Mouse (Mus musculus): Measurements from ENCODE around the gene Ahdc1. TPM values are rescaled to one million over a fixed set of nuclear protein-coding genes. Genes with fewer than 3 reads are reported as not detected.

Ahdc1 gene
- 2.9 TPM in 2 replicates for total RNA-seq (2015; ENCODE audit: low replicate concordance)
- 0.26 TPM in 1 of 2 replicates, not detected in the other for total RNA-seq (2017; ENCODE audit: low replicate concordance)

GRCm38 (mm10) chr4:133011028-133011820 is at the start of gene Ahdc1:
Gene Ahdc1 (plus strand): TSS chr4:133011260.
- peak; percentile 88 for ATAC-seq (replicated peaks; ENCODE audit: low FRiP score, poor library complexity, severe bottlenecking)

DNA sequence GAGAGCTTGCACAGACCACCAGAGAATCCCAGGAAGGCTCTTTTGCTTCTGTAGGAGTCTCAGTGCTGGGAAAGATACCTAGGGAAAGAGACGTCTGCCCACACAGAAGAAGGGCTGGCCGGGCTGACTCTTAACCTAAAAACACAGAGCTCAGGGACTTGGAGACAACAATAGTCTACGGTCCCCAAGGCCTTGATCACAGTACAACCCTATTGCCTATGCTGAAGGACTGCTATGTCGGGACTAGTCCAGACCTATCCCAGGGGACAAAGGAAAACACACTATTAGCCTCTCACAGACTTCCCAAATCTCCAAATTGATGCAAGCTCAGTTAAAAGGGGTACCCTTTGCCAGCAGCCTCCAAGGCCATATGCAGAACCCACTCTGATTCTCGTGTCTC is 49.2 kb upstream of the Ahdc1 start:
- ATAC-seq (replicated peaks; ENCODE audit: low FRiP score, poor library complexity, severe bottlenecking): no peak

DNA sequence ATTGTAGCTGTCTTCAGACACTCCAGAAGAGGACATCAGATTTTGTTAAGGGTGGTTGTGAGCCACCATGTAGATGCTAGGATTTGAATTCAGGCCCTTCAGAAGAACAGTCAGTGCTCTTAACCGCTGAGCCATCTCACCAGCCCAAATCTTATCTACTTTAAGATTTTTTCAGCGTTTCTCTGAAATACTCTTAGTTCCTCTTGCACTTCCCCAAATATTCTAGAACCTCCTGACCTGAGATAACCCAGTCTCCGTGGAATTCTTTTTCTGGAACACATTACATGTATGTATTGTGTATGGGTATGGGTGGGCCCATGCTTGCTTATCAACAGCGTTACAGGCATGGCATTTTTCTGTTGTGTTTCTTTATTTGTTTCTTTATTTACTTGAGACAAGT is 48.4 kb upstream of the Ahdc1 start:
- ATAC-seq (replicated peaks; ENCODE audit: low FRiP score, poor library complexity, severe bottlenecking): no peak

DNA sequence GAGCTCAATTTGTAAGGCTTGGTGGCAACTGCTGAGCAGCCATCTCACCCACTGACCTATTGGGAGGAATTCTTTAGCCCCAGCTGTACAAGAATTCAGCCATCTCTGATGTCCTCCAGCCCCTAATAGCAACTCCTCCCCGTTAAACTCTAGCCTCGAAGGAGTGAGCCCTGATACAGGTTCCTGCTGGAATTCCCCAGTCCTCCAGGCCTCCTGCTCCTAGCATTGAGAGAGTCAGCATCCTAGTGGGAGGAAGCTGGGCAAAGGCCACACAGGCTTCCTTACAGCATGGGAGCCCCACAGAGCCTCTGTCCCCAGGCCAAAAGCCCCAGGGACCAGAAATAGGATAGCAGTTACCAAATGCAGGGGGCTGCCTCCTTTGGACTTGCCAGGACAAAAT is 47.6 kb upstream of the Ahdc1 start:
- ATAC-seq (replicated peaks; ENCODE audit: low FRiP score, poor library complexity, severe bottlenecking): no peak

DNA sequence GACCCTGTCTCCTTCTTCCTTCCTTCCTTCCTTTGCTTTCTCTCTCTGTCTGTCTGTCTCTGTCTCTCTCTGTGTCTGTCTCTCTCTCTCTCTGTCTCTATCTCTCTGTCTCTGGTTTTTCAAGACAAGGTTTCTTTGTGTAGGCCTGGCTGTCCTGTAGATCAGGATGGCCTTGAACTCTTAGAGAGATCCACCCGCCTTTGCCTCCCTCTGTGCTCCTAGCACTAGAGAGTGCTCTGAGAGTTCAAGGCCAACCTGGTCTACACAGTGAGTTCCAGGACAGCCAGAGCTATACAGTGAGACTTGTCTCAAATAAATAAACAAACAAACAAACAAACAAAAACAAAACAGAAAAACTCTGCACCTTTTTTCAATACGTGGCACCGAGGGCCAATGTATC is 47.0 kb upstream of the Ahdc1 start:
- no peak for ATAC-seq (replicated peaks; ENCODE audit: low FRiP score, poor library complexity, severe bottlenecking)

DNA sequence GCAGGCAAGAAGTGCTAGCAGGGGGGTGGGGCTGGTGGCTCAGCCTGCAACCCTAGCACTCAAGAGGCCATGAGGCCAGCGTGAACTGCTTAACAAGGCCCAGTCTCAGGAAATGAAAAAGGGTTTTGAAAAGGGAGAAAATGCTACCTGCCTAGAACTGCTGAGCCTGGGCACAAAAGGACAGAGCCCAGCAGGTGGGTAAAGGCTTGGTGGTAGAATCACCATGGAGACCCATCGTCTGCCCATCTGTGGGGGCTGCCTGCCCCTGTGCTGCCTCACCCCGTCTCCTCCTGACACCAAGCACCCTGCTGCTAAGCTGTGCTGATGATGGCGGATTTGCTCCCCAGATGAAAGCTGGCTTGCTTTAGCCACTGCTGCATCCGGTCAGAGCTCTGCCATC is 46.6 kb upstream of the Ahdc1 start:
- no peak for ATAC-seq (replicated peaks; ENCODE audit: low FRiP score, poor library complexity, severe bottlenecking)

- no peak for ATAC-seq (replicated peaks; ENCODE audit: low FRiP score, poor library complexity, severe bottlenecking)
Observed at GRCm38 (mm10) chr4:132968105-132968938, 42.7 kb upstream of the Ahdc1 start.

GRCm38 (mm10) chr4:132971601-132972000 is 39.5 kb upstream of the Ahdc1 start:
- no peak for ATAC-seq (replicated peaks; ENCODE audit: low FRiP score, poor library complexity, severe bottlenecking)

GRCm38 (mm10) chr4:132972101-132972500 is 39.0 kb upstream of the Ahdc1 start:
- no peak for ATAC-seq (replicated peaks; ENCODE audit: low FRiP score, poor library complexity, severe bottlenecking)

DNA sequence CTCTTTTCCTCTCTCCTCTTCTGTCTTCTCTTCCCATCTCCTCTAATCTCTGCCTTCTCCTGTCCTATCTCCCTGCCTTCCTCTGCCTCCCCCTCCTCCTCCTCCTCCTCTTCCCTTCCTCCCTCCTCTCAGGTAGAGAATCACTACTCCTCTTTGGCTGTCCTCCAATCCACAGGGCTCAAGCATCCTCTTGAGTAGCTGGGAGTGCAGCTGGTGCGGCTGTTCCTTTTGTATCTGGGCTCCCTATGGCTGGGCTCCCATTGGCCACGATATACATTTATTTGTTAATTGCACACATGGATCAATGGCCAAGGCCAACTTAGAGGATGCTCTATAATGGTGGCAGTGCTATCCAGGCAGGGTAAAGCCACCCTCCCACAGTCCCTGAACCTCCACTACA is 38.5 kb upstream of the Ahdc1 start:
- ATAC-seq (replicated peaks; ENCODE audit: low FRiP score, poor library complexity, severe bottlenecking): no peak

- no peak for ATAC-seq (replicated peaks; ENCODE audit: low FRiP score, poor library complexity, severe bottlenecking)
Observed at GRCm38 (mm10) chr4:132973186-132973585, 37.9 kb upstream of the Ahdc1 start.

DNA sequence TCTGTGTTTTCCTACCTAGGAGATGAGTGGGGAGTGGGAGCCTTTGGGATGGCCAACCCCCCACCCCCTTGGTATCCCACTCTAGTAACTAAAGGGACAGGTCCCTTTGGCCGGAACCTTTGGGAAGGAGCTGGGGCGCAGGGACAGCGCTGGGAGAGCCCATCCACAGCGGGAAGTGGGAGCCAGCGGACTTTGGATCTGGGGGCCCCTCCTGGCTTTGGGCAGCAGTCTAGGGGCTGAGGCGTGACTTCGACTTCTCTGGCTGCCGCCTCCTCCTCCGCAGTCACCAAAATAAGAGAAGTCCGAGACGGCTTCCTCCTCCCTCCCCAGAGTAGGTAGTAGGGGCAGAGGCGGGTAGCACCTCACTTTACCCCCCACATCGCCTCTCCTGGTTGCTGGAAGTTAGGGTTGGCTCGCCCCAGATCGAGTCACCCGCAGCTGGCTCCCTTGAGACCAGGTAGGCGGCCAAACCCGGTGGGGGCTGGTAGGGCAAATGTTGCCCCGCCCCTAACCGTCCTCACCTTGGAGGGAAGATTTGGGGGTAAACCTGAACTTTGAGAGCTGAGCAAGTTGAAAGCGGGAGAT is 37.2 kb upstream of the Ahdc1 start, which contains the start of gene Fgr:
Gene Fgr, plus strand, starts transcription at position 282 of the 585 bp plus-strand sequence.
- ATAC-seq (replicated peaks; ENCODE audit: low FRiP score, poor library complexity, severe bottlenecking): no peak

DNA sequence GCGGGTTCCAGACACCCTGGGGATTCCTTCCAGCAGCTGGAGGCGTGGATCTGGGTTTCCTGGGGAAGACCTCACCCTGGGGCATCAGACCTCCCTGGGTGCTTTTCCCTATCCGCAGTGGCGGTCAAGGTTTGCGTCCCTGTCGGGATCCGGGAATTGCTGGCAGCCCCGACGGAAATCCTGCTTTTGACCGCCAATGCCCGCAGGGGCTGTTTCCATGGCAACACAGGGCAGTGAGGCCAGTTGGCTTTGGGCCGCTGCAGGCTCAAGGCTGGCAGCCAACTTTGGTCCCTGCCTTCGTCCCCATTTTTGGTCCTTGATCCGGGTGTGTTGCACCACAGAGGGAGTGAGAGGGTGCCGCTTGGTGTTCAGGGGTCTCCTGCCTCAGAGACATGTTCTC is 36.2 kb upstream of the Ahdc1 start:
- ATAC-seq (replicated peaks; ENCODE audit: low FRiP score, poor library complexity, severe bottlenecking): no peak

- no peak for ATAC-seq (replicated peaks; ENCODE audit: low FRiP score, poor library complexity, severe bottlenecking)
Observed at GRCm38 (mm10) chr4:132975791-132976190, 35.3 kb upstream of the Ahdc1 start.

DNA sequence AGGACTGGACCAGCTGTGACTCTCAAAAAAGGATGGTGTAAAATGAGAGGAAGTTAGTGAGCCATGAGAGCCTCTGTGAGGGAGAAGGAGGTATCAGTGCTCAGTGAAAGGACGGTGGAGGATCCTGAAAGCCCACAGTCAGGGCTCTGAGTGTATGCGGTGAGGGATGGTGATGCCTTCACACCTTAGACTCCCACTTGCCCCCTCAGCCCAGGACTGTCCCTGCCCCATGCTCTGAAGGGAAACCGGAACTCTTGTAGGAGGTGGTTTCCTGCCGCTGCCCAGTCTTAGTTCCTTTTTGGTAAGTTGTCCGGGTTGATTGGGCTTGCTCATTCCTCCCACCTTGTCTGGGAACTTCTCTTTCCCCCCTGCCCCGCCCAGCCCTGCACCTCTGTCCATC is 34.3 kb upstream of the Ahdc1 start:
- no peak for ATAC-seq (replicated peaks; ENCODE audit: low FRiP score, poor library complexity, severe bottlenecking)

DNA sequence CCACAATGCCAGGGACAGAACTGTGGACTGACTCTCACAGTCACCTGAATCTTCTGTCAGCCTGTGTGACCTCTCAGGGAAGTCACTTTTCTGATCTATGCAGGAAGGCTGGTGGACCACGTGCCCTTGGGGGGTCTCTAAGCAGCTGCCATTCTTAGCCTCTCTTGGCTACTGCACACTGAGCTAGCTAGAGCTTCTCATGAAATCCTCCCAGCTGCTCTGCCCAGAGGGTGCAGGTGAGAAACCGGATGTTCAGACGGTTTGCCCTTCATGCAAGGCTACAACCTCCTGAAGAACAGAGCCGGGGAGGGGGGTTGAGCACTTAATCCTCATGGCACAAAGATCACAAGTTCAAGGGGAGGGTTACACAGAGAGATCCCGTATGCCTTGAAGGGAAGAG is 33.5 kb upstream of the Ahdc1 start:
- no peak for ATAC-seq (replicated peaks; ENCODE audit: low FRiP score, poor library complexity, severe bottlenecking)

DNA sequence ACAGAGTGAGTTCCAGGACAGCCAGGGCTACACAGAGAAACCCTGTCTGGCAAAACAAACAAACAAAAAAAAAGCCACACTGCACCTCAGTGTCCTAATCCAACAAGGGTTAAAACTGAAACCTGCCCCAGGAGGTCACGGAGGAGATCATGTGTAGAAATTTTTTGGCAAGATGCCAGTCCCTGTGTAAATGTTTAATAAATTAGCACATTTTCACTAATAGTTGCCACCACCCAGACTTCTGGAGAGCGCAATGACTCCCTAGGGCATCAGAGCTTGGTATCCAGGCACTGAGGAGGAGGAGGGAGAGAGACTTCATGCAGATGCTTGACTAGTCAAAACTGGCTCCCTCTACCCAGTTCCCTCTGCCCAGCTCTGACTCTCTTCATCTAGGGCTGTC is 31.9 kb upstream of the Ahdc1 start:
- no peak for ATAC-seq (replicated peaks; ENCODE audit: low FRiP score, poor library complexity, severe bottlenecking)

DNA sequence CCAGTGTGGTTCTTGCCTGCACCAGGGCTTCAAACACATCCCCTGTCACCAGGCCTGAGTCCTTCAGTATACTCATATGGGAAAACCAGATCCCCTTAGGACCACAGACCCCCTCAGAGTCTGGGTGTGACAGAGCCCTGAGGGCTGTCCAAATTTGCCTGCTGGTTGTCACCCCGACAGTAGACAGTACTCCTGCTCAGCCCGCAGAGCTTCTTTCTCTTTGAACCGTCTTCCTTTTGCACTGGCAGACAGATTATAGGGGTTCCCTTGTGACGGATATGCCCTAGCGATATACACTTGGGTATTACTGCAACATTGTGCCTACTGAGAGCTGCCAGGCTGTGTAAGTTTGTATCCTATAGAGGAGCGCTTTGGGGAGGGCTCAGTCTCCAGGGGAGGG is 29.4 kb upstream of the Ahdc1 start:
- ATAC-seq (replicated peaks; ENCODE audit: low FRiP score, poor library complexity, severe bottlenecking): no peak

GRCm38 (mm10) chr4:132982999-132983398 is 28.1 kb upstream of the Ahdc1 start:
- ATAC-seq (replicated peaks; ENCODE audit: low FRiP score, poor library complexity, severe bottlenecking): no peak

DNA sequence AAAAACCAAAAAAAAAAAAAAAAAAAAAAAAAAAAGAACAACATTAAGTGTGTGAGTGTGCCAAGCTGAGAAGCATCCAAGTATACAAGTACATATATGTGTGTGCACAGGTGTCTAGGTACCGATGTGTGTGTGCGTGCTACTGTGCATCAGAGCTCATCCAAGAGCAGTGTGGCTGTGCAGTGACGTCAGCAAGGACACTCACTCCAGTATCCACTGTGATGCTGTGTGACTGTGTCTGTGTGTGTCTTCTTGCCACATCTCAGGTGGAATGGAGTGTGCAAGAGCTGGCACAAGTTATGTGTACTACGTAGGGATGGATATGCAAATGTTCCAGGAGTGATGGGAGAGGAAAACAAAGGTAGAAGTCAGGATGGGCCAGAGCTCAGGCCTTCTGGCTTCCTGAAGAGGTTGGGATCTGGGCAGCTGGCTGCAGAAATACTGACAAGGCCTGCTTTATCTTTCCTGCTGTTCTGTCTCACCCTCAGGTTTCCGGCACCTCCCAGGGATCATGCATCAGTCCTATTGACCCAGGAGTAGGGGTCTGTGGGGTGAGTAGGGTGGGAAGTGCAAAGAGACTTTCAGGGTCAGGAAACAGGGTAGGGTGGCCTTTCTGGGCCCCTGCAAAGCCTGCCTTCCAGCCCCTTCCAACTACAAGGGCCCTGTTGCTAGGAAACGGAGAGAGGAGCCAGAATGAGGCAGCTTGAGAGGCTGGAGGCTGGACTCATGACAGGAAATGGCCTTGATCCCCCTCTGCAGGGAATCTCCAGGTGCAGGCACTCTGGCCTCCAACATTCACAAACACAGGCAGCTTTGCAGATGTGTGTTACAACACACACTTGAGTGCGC is 27.2 kb upstream of the Ahdc1 start:
- no peak for ATAC-seq (replicated peaks; ENCODE audit: low FRiP score, poor library complexity, severe bottlenecking)
